Mouse (Mus musculus): ENCODE data around the gene Mapkap1. TPM values are rescaled to one million over a fixed set of nuclear protein-coding genes. Genes with fewer than 3 reads are reported as not detected.

The Mapkap1 gene
- polyA plus RNA-seq, 1 experiment from 2014 or later: 93.3 TPM

- Histone ChIP-seq H3K36me3 (ENCODE audit: insufficient read depth) (peaks cover 22% of the 10 kb centered on the region; the same call in 1 of the 2 replicates), H3K9me3 (ENCODE audit: low read depth, low read length) (no peaks in the 10 kb centered on the region), H3K4me1 (ENCODE audit: insufficient read depth) (peaks cover 18% of the 10 kb centered on the region), H3K27me3 (ENCODE audit: insufficient read depth, low read length) (no peaks in the 10 kb centered on the region), H3K27ac (ENCODE audit: low read depth) (peak overlapping the region; percentile 73), H3K4me3 (ENCODE audit: low read depth, low read length) (no peak overlapping the region), H3K4me2 (no peak overlapping the region), H3K9ac (no peak overlapping the region)
- peak; percentile 91 for DNase-seq
- WGBS: 47% methylated on average over 17 of the region's 17 CpGs
- ATAC-seq (ENCODE audit: insufficient read depth): peak; percentile 91
- 0 out of 2 replicates have a peak, but pooled peaks have one; percentile 31 for TF ChIP-seq CTCF (IDR thresholded peaks at IDR 0.05; ENCODE audit: low read depth)
These were observed 221.0 kb downstream of the Mapkap1 start for GRCm38 (mm10) chr2:34627328-34628226.

DNA sequence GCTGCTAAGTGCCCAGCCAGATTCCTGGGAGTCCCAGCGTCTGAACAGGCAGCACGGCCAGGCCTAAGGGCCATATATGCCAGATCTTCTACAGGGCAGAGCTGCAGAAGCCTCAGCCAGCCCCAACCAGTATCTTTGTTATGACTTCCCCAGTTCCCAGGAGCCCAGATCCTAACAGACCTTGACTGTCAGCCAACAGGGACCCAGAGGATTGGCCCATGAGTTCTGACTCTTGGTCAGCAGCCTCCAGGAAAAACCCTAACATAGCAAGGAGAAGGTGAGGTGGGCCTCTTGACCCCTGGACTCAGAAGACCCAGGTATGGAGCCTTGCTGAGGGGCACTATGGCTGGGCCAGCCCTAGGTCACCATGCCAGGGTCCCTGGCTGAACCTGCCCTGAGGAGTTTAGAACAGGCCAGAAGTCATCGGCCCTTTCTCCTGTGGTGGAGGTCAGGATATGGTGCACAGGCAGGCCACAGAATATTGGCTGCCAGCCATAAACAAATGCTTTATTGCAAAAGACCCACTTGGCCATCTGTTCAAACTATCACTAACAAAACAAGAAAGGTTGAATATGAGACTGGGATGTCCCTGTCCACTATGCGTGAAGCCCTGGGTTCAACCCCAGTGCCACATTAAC is 222.5 kb downstream of the Mapkap1 start:
- no peaks in the 10 kb centered on the region for H3K27me3 ChIP-seq (ENCODE audit: insufficient read depth, low read length)
- no peak overlapping the region for H3K9ac ChIP-seq
- H3K36me3 ChIP-seq (ENCODE audit: insufficient read depth): peaks cover 9% of the 10 kb centered on the region; the same call in 1 of the 2 replicates
- H3K4me1 ChIP-seq (ENCODE audit: insufficient read depth): peaks cover 18% of the 10 kb centered on the region
- WGBS: 49% methylated on average over 4 of the region's 4 CpGs
- H3K4me3 ChIP-seq (ENCODE audit: low read depth, low read length): no peak overlapping the region
- no peaks in the 10 kb centered on the region for H3K9me3 ChIP-seq (ENCODE audit: low read depth, low read length)
- peak overlapping the region; percentile 83 for H3K27ac ChIP-seq (ENCODE audit: low read depth)
- no peak overlapping the region for H3K4me2 ChIP-seq
- no peak for TF ChIP-seq CTCF (IDR thresholded peaks at IDR 0.05; ENCODE audit: low read depth)
- no peak for ATAC-seq (ENCODE audit: insufficient read depth)
- DNase-seq: peak; percentile 50

GRCm38 (mm10) chr2:34629758-34630157 is 223.2 kb downstream of the Mapkap1 start:
- TF ChIP-seq CTCF (IDR thresholded peaks at IDR 0.05; ENCODE audit: low read depth): no peak
- H3K27me3 ChIP-seq (ENCODE audit: insufficient read depth, low read length): no peaks in the 10 kb centered on the region
- peaks cover 8% of the 10 kb centered on the region; the same call in 1 of the 2 replicates for H3K36me3 ChIP-seq (ENCODE audit: insufficient read depth)
- H3K4me1 ChIP-seq (ENCODE audit: insufficient read depth): peaks cover 18% of the 10 kb centered on the region
- 70% methylated on average over 7 of the region's 7 CpGs for WGBS
- no peak for DNase-seq
- H3K9ac ChIP-seq: no peak overlapping the region
- no peak for ATAC-seq (ENCODE audit: insufficient read depth)
- no peak overlapping the region for H3K4me3 ChIP-seq (ENCODE audit: low read depth, low read length)
- no peak overlapping the region for H3K27ac ChIP-seq (ENCODE audit: low read depth)
- no peaks in the 10 kb centered on the region for H3K9me3 ChIP-seq (ENCODE audit: low read depth, low read length)
- no peak overlapping the region for H3K4me2 ChIP-seq

DNA sequence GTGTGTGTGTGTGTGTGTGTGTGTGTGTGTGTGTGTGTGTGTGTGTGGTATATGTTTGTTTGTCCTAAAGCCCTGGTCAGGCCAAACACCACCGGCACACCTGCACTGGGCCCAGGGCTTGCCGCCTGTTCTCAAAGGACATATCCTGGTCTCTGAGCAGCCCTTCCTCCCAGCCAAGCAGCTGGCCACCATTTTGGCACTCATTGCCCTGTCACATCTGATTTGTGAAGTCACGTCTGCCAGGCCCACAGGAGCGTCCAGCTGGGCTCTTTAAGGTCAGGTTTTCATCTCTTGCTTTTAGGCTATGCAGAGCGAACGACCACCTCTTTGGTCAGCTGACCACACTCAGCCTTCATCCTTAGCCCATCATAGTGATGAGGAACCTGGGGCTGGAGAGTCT is 223.9 kb downstream of the Mapkap1 start:
- TF ChIP-seq CTCF (IDR thresholded peaks at IDR 0.05; ENCODE audit: low read depth): no peak
- Histone ChIP-seq H3K4me2 (no peak overlapping the region), H3K4me1 (ENCODE audit: insufficient read depth) (peaks cover 18% of the 10 kb centered on the region), H3K4me3 (ENCODE audit: low read depth, low read length) (no peak overlapping the region), H3K9me3 (ENCODE audit: low read depth, low read length) (no peaks in the 10 kb centered on the region), H3K27ac (ENCODE audit: low read depth) (no peak overlapping the region), H3K27me3 (ENCODE audit: insufficient read depth, low read length) (no peaks in the 10 kb centered on the region), H3K9ac (no peak overlapping the region), H3K36me3 (ENCODE audit: insufficient read depth) (0 out of 2 replicates have a peak, but pooled peaks cover 2% of the 10 kb centered on the region)
- DNase-seq (no peak), ATAC-seq (ENCODE audit: insufficient read depth) (no peak)
- 66% methylated on average over 6 of the region's 6 CpGs for WGBS

GRCm38 (mm10) chr2:34632051-34632450 is 225.5 kb downstream of the Mapkap1 start:
- no peaks in the 10 kb centered on the region for H3K9me3 ChIP-seq (ENCODE audit: low read depth, low read length)
- no peak for DNase-seq
- no peak for ATAC-seq (ENCODE audit: insufficient read depth)
- no peak overlapping the region for H3K4me2 ChIP-seq
- peaks cover 18% of the 10 kb centered on the region for H3K4me1 ChIP-seq (ENCODE audit: insufficient read depth)
- no peak overlapping the region for H3K9ac ChIP-seq
- H3K36me3 ChIP-seq (ENCODE audit: insufficient read depth): no peaks in the 10 kb centered on the region
- no peak overlapping the region for H3K4me3 ChIP-seq (ENCODE audit: low read depth, low read length)
- 67% methylated on average over 12 of the region's 12 CpGs for WGBS
- H3K27me3 ChIP-seq (ENCODE audit: insufficient read depth, low read length): no peaks in the 10 kb centered on the region
- no peak for TF ChIP-seq CTCF (IDR thresholded peaks at IDR 0.05; ENCODE audit: low read depth)
- no peak overlapping the region for H3K27ac ChIP-seq (ENCODE audit: low read depth)

DNA sequence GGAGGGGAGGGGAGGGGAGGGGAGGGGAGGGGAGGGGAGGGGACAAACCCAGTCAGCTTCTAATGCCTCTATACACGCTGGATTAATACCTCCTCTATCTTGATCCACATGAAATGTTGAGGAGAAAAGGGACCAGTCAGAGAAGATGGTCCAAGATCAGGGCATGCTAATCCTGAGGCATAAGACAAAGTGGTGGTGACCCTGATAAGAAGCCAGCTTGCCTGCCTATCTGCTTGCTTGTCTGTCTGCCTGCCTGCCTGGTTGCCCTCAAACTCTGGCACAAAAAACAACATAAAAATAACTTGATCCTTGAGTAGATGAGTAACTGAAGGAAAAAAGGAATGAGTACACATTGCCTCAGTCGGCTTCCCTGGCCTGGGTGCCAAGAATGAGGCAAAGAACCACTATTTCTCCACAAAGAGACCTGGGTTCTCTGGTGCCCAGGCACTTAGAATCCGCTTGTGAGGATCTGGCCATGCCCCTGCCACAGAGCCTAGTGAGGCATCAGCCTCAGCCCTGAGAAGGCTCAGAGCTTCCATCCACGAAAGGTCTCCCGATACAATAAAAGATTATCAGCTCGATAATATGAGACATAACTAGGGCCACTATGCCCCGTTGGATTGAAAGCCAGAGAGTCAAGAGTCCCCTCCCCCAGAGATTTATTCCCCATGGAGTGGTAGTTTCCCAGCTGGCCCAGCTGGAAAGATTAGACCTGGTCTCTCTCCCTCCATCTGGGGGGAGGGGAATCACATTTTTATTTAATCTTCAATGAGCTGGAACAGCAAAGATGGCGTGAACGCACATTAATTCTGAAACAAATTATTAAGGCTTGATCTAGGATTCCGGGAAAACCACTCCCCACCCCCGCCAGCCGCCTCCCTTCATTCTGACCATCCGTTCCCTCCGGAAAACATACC is 228.9 kb downstream of the Mapkap1 start:
- Histone ChIP-seq H3K36me3 (ENCODE audit: insufficient read depth) (no peaks in the 10 kb centered on the region), H3K27me3 (ENCODE audit: insufficient read depth, low read length) (no peaks in the 10 kb centered on the region), H3K9me3 (ENCODE audit: low read depth, low read length) (no peaks in the 10 kb centered on the region), H3K4me3 (ENCODE audit: low read depth, low read length) (no peak overlapping the region), H3K27ac (ENCODE audit: low read depth) (no peak overlapping the region), H3K9ac (no peak overlapping the region), H3K4me2 (no peak overlapping the region), H3K4me1 (ENCODE audit: insufficient read depth) (no peaks in the 10 kb centered on the region)
- DNase-seq (no peak), ATAC-seq (ENCODE audit: insufficient read depth) (no peak)
- TF ChIP-seq CTCF (IDR thresholded peaks at IDR 0.05; ENCODE audit: low read depth): no peak
- WGBS: 73% methylated on average over 14 of the region's 14 CpGs

Measured in lung, embryonic 14.5 days (tissue).